Mouse (Mus musculus): ENCODE data around the gene Mrps6. TPM values are rescaled to one million over a fixed set of nuclear protein-coding genes. Genes with fewer than 3 reads are reported as not detected.

Mrps6 gene
- total and polyA plus RNA-seq, 3 experiments = 40.8 to 71.0 TPM; not detected in 1

DNA sequence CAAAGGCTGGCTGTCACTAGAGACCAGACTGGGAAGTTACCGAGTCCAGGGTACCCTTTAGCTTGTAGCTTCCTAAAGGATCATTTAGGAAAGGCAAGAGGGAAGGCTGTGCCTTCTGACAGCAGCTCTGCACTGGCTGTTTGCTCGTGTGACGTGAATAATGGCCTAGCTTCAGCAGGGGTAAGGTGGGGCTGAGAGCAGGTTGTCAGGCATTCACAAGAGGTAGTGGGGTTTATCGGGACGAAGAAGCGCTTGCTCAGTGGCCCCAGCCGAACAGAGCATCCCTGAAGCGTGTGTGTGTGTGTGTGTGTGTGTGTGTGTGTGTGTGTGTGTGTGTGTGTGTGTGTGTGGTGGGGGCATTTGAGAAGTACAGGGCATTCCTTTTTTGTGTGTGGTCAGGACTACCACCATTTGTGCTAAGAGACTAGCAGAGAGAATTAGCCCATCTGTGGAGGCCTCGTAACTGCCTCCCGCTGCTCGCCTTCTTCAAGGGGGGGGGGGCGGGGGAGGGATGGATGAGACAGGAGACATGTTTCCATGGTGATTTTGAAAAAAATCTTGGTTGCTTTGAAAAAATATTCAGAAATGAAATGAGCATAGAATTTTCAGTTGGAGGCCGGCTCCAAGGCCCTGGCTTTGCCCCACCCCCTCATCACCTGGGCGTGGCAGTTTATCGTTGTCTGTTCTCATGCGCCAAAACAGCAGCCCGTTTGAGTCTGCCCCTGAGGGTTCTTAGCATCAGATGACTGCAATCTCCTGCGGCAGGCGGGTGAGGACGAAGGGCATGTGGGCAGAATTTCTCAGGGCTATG lies 57.7 kb downstream of the Mrps6 start (continued):
- TF ChIP-seq CTCF (IDR thresholded peaks at IDR 0.05 in 2 of 3, conservative IDR thresholded peaks at IDR 0.05 in 1 of 3; ENCODE audit: control insufficient read depth in 1 of 3, insufficient read depth in 1 of 3, low read depth in 2 of 3, low read length in 3 of 3, poor library complexity in 1 of 3, severe bottlenecking in 1 of 3) = no peak
- peak; percentile 14; the same call in 1 of the 2 replicates for TF ChIP-seq USF1 (IDR thresholded peaks at IDR 0.05; ENCODE audit: low read depth, low read length)
- no peak for TF ChIP-seq GABPA (IDR thresholded peaks at IDR 0.05; ENCODE audit: low read depth, low read length)
- no peak for TF ChIP-seq MYC (IDR thresholded peaks at IDR 0.05; ENCODE audit: low read depth, low read length)
- TF ChIP-seq CHD2 (IDR thresholded peaks at IDR 0.05; ENCODE audit: low read length) = no peak
- no peak for TF ChIP-seq ZMIZ1 (IDR thresholded peaks at IDR 0.05; ENCODE audit: low read depth, low read length)
- no peak for TF ChIP-seq POLR2AphosphoS2 (IDR thresholded peaks at IDR 0.05; ENCODE audit: low read length)
- 0 out of 2 replicates have a peak, but pooled peaks have one; percentile 13 for TF ChIP-seq TCF12 (IDR thresholded peaks at IDR 0.05; ENCODE audit: low read depth, low read length)
- no peak for TF ChIP-seq TAL1 (IDR thresholded peaks at IDR 0.05; ENCODE audit: low read length)
- no peak for TF ChIP-seq ZC3H11A (IDR thresholded peaks at IDR 0.05; ENCODE audit: low read depth, low read length)
- TF ChIP-seq MXI1 (IDR thresholded peaks at IDR 0.05; ENCODE audit: low read depth, low read length) = 0 out of 2 replicates have a peak, but pooled peaks have one; percentile 41
- TF ChIP-seq EP300 (IDR thresholded peaks at IDR 0.05; ENCODE audit: low read depth in 1 of 2, low read length in 2 of 2) = no peak
- TF ChIP-seq RCOR1 (IDR thresholded peaks at IDR 0.05; ENCODE audit: low read depth, low read length) = no peak
- TF ChIP-seq TBP (IDR thresholded peaks at IDR 0.05; ENCODE audit: low read depth, low read length) = no peak
- peak; percentile 42; the same call in 1 of the 2 replicates for TF ChIP-seq SIN3A (IDR thresholded peaks at IDR 0.05; ENCODE audit: low read length)

GRCm38 (mm10) chr16:92117337-92118209 lies 59.5 kb downstream of the Mrps6 start:
- TF ChIP-seq ETS1 (IDR thresholded peaks at IDR 0.05; ENCODE audit: low read depth, low read length) = no peak
- no peak for TF ChIP-seq ZC3H11A (IDR thresholded peaks at IDR 0.05; ENCODE audit: low read depth, low read length)
- no peak for TF ChIP-seq MEF2A (IDR thresholded peaks at IDR 0.05; ENCODE audit: extremely low read depth, insufficient replicate concordance, low read depth, low read length, poor library complexity, severe bottlenecking)
- no peak for TF ChIP-seq KAT2A (conservative IDR thresholded peaks at IDR 0.05; ENCODE audit: low read depth, low read length)

More at GRCm38 (mm10) chr16:92117337-92118209, 59.5 kb downstream of the Mrps6 start:
- H3K27me3 ChIP-seq (ENCODE audit: control insufficient read depth in 1 of 2, insufficient read depth in 2 of 2, low read length in 2 of 2) = no peaks in the 10 kb centered on the region
- peaks cover 0 to 3% of the 10 kb centered on the region in 2 experiments; a peak in 1 of 4 replicates for H3K36me3 ChIP-seq (ENCODE audit: control insufficient read depth in 1 of 2, insufficient read depth in 2 of 2, low read length in 2 of 2)
- no peaks in the 10 kb centered on the region for H3K9me3 ChIP-seq (replicated peaks; ENCODE audit: insufficient read depth, low read length)
- H3K4me1 ChIP-seq (ENCODE audit: control insufficient read depth in 1 of 2, insufficient read depth in 2 of 2, low read length in 2 of 2) = peaks cover 0 to 6% of the 10 kb centered on the region in 2 experiments; a peak in 2 of 4 replicates
- H3K9ac ChIP-seq (ENCODE audit: control insufficient read depth, low read depth, low read length, poor library complexity, severe bottlenecking) = no peak overlapping the region
- no peak overlapping the region for H3K4me3 ChIP-seq (ENCODE audit: control insufficient read depth in 1 of 2, insufficient read depth in 1 of 2, low read depth in 2 of 2, low read length in 2 of 2)
- H3K79me2 ChIP-seq (ENCODE audit: control insufficient read depth, insufficient read depth, low read length, poor library complexity) = no peaks in the 10 kb centered on the region
- DNase-seq (ENCODE audit: low read depth, low spot score) = no peak
- H3K27ac ChIP-seq (ENCODE audit: control insufficient read depth, low read depth, low read length) = no peak overlapping the region

All from MEL (cell line).